Mouse (Mus musculus): Measurements from ENCODE around the gene Runx1.

DNA sequence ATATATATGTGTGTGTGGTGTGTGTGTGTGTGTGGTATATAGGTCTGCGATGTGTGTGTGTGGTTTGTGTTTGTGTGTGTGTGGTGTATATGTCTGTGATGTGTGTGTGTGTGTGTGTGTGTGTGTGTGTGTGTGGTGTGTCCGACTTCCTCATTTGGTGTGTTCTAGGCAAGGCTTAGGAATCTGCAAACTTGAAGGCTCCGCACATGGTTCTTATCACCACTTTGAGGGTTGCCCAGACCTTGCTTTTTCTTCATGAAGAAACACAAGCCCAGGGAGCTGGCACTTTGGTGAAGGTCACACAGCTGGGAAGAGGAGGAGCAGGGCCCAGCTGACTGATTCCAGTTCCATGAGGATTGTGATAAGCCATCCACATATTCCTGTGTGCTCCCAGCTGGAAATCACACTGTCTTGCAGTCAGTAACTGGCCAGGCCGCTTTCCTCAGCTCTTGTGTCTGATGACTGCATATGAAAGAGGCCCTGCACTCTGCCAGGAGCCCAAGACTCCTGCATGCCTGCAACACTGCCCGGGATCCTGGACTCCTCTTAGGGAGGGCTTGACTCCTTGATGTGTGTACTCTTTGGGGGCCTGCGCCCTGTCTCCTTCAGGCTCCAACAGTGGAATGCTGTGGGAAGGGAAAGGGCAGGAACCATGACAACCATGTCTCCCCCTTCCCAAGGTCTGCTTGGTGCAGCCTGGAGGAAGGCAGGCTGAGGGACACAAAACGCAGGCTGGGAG, 246.9 kb downstream of the Runx1 start:
- no peak for TF ChIP-seq CTCF (IDR thresholded peaks at IDR 0.05)
- TF ChIP-seq EP300 (IDR thresholded peaks at IDR 0.05) = no peak
